Mouse (Mus musculus) neural tube, embryonic 14.5 days (tissue): ENCODE data around the gene Lrrc7. TPM values are rescaled to one million over a fixed set of nuclear protein-coding genes. Genes with fewer than 3 reads are reported as not detected.

Experiments
- ATAC-seq: fragments of 200-750 bp; cut with Nextera tagmentation; 2 replicates; pipeline ENCODE4 v1.8.0; 2017; ENCODE audit warnings: low read depth, mild to moderate bottlenecking, moderate TSS enrichment, moderate library complexity
- H3K27ac ChIP-seq: fragments of 300-500 bp; sonication (generic); 2 replicates; pipeline ENCODE4 v1.5.1; 2014; ENCODE audit warnings: low read depth, mild to moderate bottlenecking, control low read depth, low read length, moderate library complexity, mixed read lengths
- H3K27me3 ChIP-seq: fragments of 300-500 bp; sonication (generic); 2 replicates; pipeline ENCODE4 v1.6.1; 2014; ENCODE audit warnings: low read length; ENCODE audit not compliant: control insufficient read depth, insufficient read depth
- H3K36me3 ChIP-seq: fragments of 300-500 bp; sonication (generic); 2 replicates; pipeline ENCODE4 v1.6.1; 2014; ENCODE audit warnings: low read length, mixed read lengths; ENCODE audit not compliant: control insufficient read depth, insufficient read depth
- H3K4me1 ChIP-seq: fragments of 300-500 bp; sonication (generic); 2 replicates; pipeline ENCODE4 v1.6.1; 2014; ENCODE audit warnings: low read length; ENCODE audit not compliant: control insufficient read depth, insufficient read depth
- H3K4me2 ChIP-seq: fragments of 300-500 bp; sonication (generic); 2 replicates; pipeline ENCODE4 v1.6.1; 2014; ENCODE audit warnings: mild to moderate bottlenecking, low read depth, low read length, control low read depth
- H3K4me3 ChIP-seq: fragments of 300-500 bp; sonication (generic); 2 replicates; pipeline ENCODE4 v1.5.1; 2014; ENCODE audit warnings: low read depth, low read length, control low read depth, mixed read lengths
- H3K9ac ChIP-seq: fragments of 300-500 bp; sonication (generic); replicated peaks from 2 replicates; pipeline ENCODE4 v1.6.1; 2014; ENCODE audit warnings: low read depth, mild to moderate bottlenecking, control low read depth, low read length, mixed read lengths
- H3K9me3 ChIP-seq: fragments of 300-500 bp; sonication (generic); 2 replicates; pipeline ENCODE4 v1.6.1; 2016; ENCODE audit warnings: low read length; ENCODE audit not compliant: control insufficient read depth
- WGBS: fragments of 180-500 bp; shearing (Covaris S2); extraction: QIAGEN DNeasy Blood & Tissue Kit; methylation state at CpG from one replicate; pipeline ENCODE4 v1.1.7; 2014; 5-methylcytosine and 5-hydroxymethylcytosine counted together
- polyA plus RNA-seq: library from polyadenylated mRNA; unstranded; fragments of >200 nt; fragmentation: Nextera tagmentation; extraction: Ambion mirVana; gene quantifications from 2 replicates; pipeline ENCODE4 v1.2.1, GENCODE M21; 2014

The Lrrc7 gene
- polyA plus RNA-seq, 1 experiment from 2014 or later: 22.5 TPM

DNA sequence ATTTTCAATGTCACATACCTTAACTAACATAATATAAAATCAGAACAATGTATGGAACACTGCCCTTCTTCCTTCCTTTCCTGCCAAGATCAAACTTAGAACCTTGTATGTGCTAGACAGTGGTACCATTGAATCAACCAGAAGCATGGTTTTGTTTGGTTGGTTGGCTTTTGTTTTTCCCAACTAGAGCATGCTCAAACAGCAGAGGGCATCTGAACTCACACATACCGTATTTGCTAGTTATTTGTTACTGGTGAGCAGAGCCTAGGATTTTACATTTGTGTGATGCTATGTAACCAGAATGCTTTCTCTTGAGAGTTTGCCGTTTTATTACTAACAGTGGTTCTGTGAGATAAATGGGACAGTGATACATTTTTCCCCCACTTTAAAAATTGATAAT lies 512.5 kb downstream of the Lrrc7 start:
- Histone ChIP-seq H3K4me2 (no peak overlapping the region), H3K27me3 (no peaks in the 10 kb centered on the region), H3K4me1 (no peaks in the 10 kb centered on the region), H3K9me3 (no peaks in the 10 kb centered on the region), H3K9ac (no peak overlapping the region), H3K4me3 (no peak overlapping the region), H3K36me3 (peaks cover 3% of the 10 kb centered on the region; the same call in 1 of the 2 replicates), H3K27ac (no peak overlapping the region)
- no peak for ATAC-seq
- WGBS: 86% methylated on average over 2 of the region's 2 CpGs

DNA sequence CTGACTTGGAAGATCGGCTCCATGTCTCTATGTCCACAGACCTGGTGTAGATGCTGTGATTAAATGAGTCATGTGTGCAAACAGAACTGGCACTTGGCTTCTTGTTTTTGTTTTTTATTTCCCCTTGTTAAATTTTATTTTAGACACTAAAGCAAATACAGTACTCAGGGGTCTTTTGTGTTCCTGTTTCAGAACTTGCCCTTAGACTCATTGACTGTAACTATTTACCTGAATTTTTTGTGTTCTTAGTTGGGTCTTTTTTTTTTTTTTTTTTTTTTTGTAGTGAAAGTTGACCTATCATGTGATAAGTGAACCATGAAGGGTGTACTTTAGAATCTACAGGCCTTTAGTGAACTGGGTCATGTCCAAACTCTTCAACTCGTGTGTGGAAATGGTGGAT lies 521.3 kb downstream of the Lrrc7 start:
- 83% methylated on average over 2 of the region's 2 CpGs for WGBS
- H3K36me3 ChIP-seq: no peaks in the 10 kb centered on the region
- H3K27ac ChIP-seq: no peak overlapping the region
- H3K9me3 ChIP-seq: no peaks in the 10 kb centered on the region
- H3K4me1 ChIP-seq: peaks cover 6% of the 10 kb centered on the region; the same call in 1 of the 2 replicates
- no peaks in the 10 kb centered on the region for H3K27me3 ChIP-seq
- H3K4me3 ChIP-seq: no peak overlapping the region
- no peak overlapping the region for H3K9ac ChIP-seq
- ATAC-seq: no peak
- H3K4me2 ChIP-seq: no peak overlapping the region

DNA sequence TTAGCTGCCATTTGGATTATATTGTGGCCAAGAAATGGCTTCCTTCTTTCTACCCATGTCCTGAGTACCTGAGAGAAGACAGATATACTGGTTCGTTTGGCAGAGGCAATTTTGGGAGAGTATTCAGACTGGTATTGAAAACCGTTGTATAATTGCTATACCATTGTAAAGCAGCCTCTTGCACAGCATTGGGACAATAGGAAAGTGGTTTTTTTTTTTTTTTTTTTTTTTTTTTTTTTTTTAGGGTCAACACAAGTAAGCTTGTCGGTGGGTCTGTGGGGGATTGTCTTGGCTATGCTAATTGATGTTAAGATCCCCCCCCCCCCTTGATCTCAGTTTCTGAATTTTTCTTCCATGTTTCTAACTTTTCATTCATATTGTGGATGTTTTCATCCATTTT lies 523.9 kb downstream of the Lrrc7 start:
- ATAC-seq: no peak
- Histone ChIP-seq H3K9ac (no peak overlapping the region), H3K9me3 (no peaks in the 10 kb centered on the region), H3K4me1 (peaks cover 12% of the 10 kb centered on the region), H3K4me3 (no peak overlapping the region), H3K27me3 (no peaks in the 10 kb centered on the region), H3K36me3 (no peaks in the 10 kb centered on the region), H3K27ac (no peak overlapping the region), H3K4me2 (no peak overlapping the region)
- 93% methylated on average over 3 of the region's 3 CpGs for WGBS

DNA sequence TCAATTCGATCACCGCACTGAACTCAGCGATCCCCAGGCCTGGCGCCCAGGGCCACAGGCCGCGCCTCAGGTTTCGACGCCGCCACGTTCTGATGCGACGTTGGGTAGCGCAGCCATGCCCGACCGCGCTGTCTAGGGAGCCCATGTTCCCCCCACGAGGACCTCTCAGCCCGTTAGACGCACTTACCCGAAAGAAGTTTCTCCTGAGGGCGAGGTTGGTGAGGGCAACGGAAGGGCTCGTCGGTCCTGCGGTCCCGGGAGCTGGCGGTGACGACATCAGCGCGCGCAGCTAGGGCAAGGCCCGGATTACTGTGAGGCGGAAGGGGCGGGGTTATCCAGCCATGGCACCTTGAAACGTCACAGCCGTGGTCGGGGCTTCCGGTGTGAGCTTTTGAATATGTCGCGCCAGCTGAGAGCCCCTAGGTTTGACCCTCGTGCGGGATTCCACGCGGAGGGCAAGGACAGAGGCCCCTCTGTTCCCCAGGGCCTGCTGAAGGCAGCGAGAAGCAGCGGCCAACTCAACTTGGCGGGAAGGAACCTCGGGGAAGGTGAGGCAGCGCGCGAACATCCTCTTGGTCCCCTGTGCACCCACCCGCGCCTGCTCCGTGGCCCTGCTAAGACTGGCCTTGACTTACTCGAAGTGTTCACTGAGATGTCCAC lies 525.6 kb downstream of the Lrrc7 start, which contains the start of the genes Srsf11 and Lrrc40:
Gene Srsf11 (minus strand): TSS at position 311 of the 660 bp plus-strand sequence.
Gene Lrrc40 (plus strand): TSS at position 334 of the 660 bp plus-strand sequence.
- Histone ChIP-seq H3K27ac (peak within 1 kb of the TSS; percentile 75), H3K9me3 (no peaks in the 10 kb centered on the region), H3K4me2 (peak within 1 kb of the TSS; percentile 71), H3K4me3 (peak within 1 kb of the TSS; percentile 65), H3K9ac (peak within 1 kb of the TSS; percentile 78), H3K36me3 (no peaks in the 10 kb centered on the region), H3K27me3 (no peaks in the 10 kb centered on the region), H3K4me1 (peaks cover 19% of the 10 kb centered on the region)
- peak; percentile 97 for ATAC-seq
- WGBS: under 1% methylated on average over 55 of the region's 55 CpGs

DNA sequence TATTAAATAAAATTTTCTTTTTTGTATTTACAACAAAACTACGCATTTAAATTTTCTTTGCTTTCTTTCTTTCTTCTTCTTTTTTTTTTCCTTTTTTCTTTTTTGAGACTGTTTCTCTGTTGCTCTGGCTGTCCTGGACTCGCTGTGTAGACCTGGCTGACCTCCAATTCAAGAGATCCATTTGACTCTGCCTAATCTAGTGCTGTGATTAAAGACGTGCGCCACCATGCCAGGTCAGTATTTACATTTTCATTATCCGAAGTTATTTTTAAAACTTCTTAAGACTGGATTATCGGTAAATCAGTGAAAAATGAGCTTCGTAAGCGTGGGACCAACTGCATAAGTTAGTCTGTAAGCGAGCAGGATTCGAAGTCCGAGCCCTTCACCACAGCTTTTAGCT lies 526.2 kb downstream of the Lrrc7 start:
- 2% methylated on average over 11 of the region's 11 CpGs for WGBS
- no peaks in the 10 kb centered on the region for H3K9me3 ChIP-seq
- no peaks in the 10 kb centered on the region for H3K36me3 ChIP-seq
- no peaks in the 10 kb centered on the region for H3K27me3 ChIP-seq
- ATAC-seq: no peak
- peak overlapping the region; percentile 65 for H3K4me3 ChIP-seq
- peaks cover 19% of the 10 kb centered on the region for H3K4me1 ChIP-seq
- H3K27ac ChIP-seq: peak overlapping the region; percentile 75
- peak overlapping the region; percentile 78 for H3K9ac ChIP-seq
- peak overlapping the region; percentile 51 for H3K4me2 ChIP-seq
